Mouse (Mus musculus) CH12.LX (cell line): ENCODE results near the gene Casz1. TPM values are rescaled to one million over a fixed set of nuclear protein-coding genes. Genes with fewer than 3 reads are reported as not detected.

Experiments used
- DNase-seq: peaks from one replicate; pipeline ENCODE4 v3.0.0-alpha.2; 2013; ENCODE audit errors: extremely low read depth
- H3K27ac ChIP-seq: 2 replicates; pipeline ENCODE4 v1.5.1; 2012; ENCODE audit warnings: low read depth, mild to moderate bottlenecking, control low read depth, moderate library complexity; ENCODE audit not compliant: insufficient read depth
- H3K27me3 ChIP-seq: replicated peaks from 2 replicates; pipeline ENCODE3; 2012; ENCODE audit warnings: inconsistent platforms
- H3K36me3 ChIP-seq, 2 experiments: replicated peaks in 1 of 2; 2 replicates each; pipeline versions ENCODE3 to v1.6.1; 2012; ENCODE audit warnings: inconsistent platforms in 1 of 2, low read length in 1 of 2, mild to moderate bottlenecking in 1 of 2, mixed read lengths in 1 of 2, moderate library complexity in 1 of 2; ENCODE audit not compliant: control insufficient read depth in 1 of 2, insufficient read depth in 1 of 2
- H3K4me1 ChIP-seq, 2 experiments: 2 replicates each; pipeline ENCODE4 v1.6.1; 2012; ENCODE audit warnings: inconsistent platforms in 1 of 2, moderate library complexity in 1 of 2; ENCODE audit not compliant: insufficient read depth in 2 of 2, control insufficient read depth in 1 of 2
- H3K4me2 ChIP-seq: 2 replicates; pipeline ENCODE4 v1.6.1; 2012; ENCODE audit warnings: low read depth, mild to moderate bottlenecking, control low read depth; ENCODE audit not compliant: poor library complexity, insufficient read depth, severe bottlenecking
- H3K4me3 ChIP-seq, 3 experiments: fragments of 150-350 bp in 1 of 3; sonication (generic) in 1 of 3; replicated peaks in 1 of 3; 2 replicates each; pipeline versions ENCODE3 to v1.5.1; 2011 to 2012; ENCODE audit warnings: low read depth in 2 of 3, low read length in 2 of 3, mild to moderate bottlenecking in 2 of 3, moderate library complexity in 2 of 3, control low read depth in 1 of 3, improper control_type of control experiment in 1 of 3, inconsistent platforms in 1 of 3, mixed read lengths in 1 of 3; ENCODE audit not compliant: poor library complexity in 1 of 3
- H3K79me2 ChIP-seq: replicated peaks from 2 replicates; pipeline ENCODE4 v1.6.1; 2012; ENCODE audit warnings: mild to moderate bottlenecking, moderate library complexity; ENCODE audit not compliant: control insufficient read depth, poor library complexity, insufficient read depth, severe bottlenecking; ENCODE audit errors: extremely low read depth
- H3K9ac ChIP-seq: 2 replicates; pipeline ENCODE4 v1.6.1; 2012; ENCODE audit warnings: low read depth, mild to moderate bottlenecking, control low read depth, moderate library complexity; ENCODE audit not compliant: insufficient read depth
- H3K9me3 ChIP-seq: replicated peaks from 2 replicates; pipeline ENCODE3; 2012; ENCODE audit warnings: low read length, inconsistent platforms, mixed read lengths
- BHLHE40 ChIP-seq: IDR thresholded peaks from 2 replicates; pipeline ENCODE4 v1.6.1; 2011; ENCODE audit warnings: mild to moderate bottlenecking, low read depth, low read length, improper control_type of control experiment
- CHD1 ChIP-seq: IDR thresholded peaks from 2 replicates; pipeline ENCODE4 v1.6.1; 2012; ENCODE audit warnings: low read depth, low read length, improper control_type of control experiment, inconsistent platforms
- CTCF ChIP-seq, 2 experiments: IDR thresholded peaks in 1 of 2; conservative IDR thresholded peaks in 1 of 2; 2 replicates each; pipeline ENCODE4 v1.5.1; 2011 to 2012; ENCODE audit warnings: low read depth in 2 of 2, low read length in 2 of 2, improper control_type of control experiment in 1 of 2, inconsistent platforms in 1 of 2, mild to moderate bottlenecking in 1 of 2, moderate library complexity in 1 of 2
- E2F4 ChIP-seq: IDR thresholded peaks from 2 replicates; pipeline ENCODE4 v1.6.1; 2011; ENCODE audit warnings: low read depth, low read length, improper control_type of control experiment; ENCODE audit not compliant: insufficient replicate concordance
- ELF1 ChIP-seq: IDR thresholded peaks from 2 replicates; pipeline ENCODE4 v1.6.1; 2014; ENCODE audit warnings: low read depth, mild to moderate bottlenecking, inconsistent platforms, low read length, improper control_type of control experiment
- EP300 ChIP-seq: IDR thresholded peaks from 2 replicates; pipeline ENCODE4 v1.6.1; 2011; ENCODE audit warnings: low read length, improper control_type of control experiment
- ETS1 ChIP-seq: conservative IDR thresholded peaks from 2 replicates; pipeline ENCODE4 v1.6.1; 2012; ENCODE audit warnings: low read depth, mild to moderate bottlenecking, inconsistent platforms, low read length, improper control_type of control experiment, moderate library complexity
- HCFC1 ChIP-seq: IDR thresholded peaks from 2 replicates; pipeline ENCODE4 v1.6.1; 2012; ENCODE audit warnings: low read depth, mild to moderate bottlenecking, inconsistent platforms, low read length, improper control_type of control experiment
- IRF4 ChIP-seq: IDR thresholded peaks from 2 replicates; pipeline ENCODE4 v1.6.1; 2014; ENCODE audit warnings: low read depth, mild to moderate bottlenecking, inconsistent platforms, low read length, improper control_type of control experiment
- JUN ChIP-seq: IDR thresholded peaks from 2 replicates; pipeline ENCODE4 v1.6.1; 2011; ENCODE audit warnings: low read depth, mild to moderate bottlenecking, low read length, improper control_type of control experiment, moderate library complexity; ENCODE audit not compliant: insufficient read depth
- KAT2A ChIP-seq: IDR thresholded peaks from 2 replicates; pipeline ENCODE4 v1.6.1; 2012; ENCODE audit warnings: low read length, improper control_type of control experiment, inconsistent platforms; ENCODE audit not compliant: insufficient replicate concordance
- MAFK ChIP-seq: IDR thresholded peaks from 2 replicates; pipeline ENCODE4 v1.6.1; 2011; ENCODE audit warnings: low read length, improper control_type of control experiment; ENCODE audit not compliant: insufficient replicate concordance
- MAZ ChIP-seq: IDR thresholded peaks from 2 replicates; pipeline ENCODE4 v1.6.1; 2012; ENCODE audit warnings: low read depth, mild to moderate bottlenecking, inconsistent platforms, low read length, improper control_type of control experiment, moderate library complexity
- MXI1 ChIP-seq: IDR thresholded peaks from 2 replicates; pipeline ENCODE4 v1.6.1; 2011; ENCODE audit warnings: mild to moderate bottlenecking, low read depth, low read length, improper control_type of control experiment
- NRF1 ChIP-seq: IDR thresholded peaks from 2 replicates; pipeline ENCODE4 v1.6.1; 2014; ENCODE audit warnings: low read depth, mild to moderate bottlenecking, inconsistent platforms, low read length, improper control_type of control experiment, moderate library complexity
- RAD21 ChIP-seq: IDR thresholded peaks from 2 replicates; pipeline ENCODE4 v1.6.1; 2011; ENCODE audit warnings: low read depth, mild to moderate bottlenecking, low read length, improper control_type of control experiment, moderate library complexity
- RCOR1 ChIP-seq: conservative IDR thresholded peaks from 2 replicates; pipeline ENCODE4 v1.6.1; 2012; ENCODE audit warnings: low read depth, mild to moderate bottlenecking, inconsistent platforms, low read length, improper control_type of control experiment
- SMC3 ChIP-seq: IDR thresholded peaks from 2 replicates; pipeline ENCODE4 v1.6.1; 2011; ENCODE audit warnings: low read depth, low read length, improper control_type of control experiment
- TCF12 ChIP-seq: IDR thresholded peaks from 2 replicates; pipeline ENCODE4 v1.6.1; 2014; ENCODE audit warnings: low read depth, mild to moderate bottlenecking, inconsistent platforms, low read length, improper control_type of control experiment
- USF1 ChIP-seq: IDR thresholded peaks from 2 replicates; pipeline ENCODE4 v1.6.1; 2014; ENCODE audit warnings: low read depth, mild to moderate bottlenecking, inconsistent platforms, low read length, improper control_type of control experiment
- USF2 ChIP-seq: conservative IDR thresholded peaks from 2 replicates; pipeline ENCODE4 v1.6.1; 2011; ENCODE audit warnings: low read depth, low read length, improper control_type of control experiment
- ZC3H11A ChIP-seq: IDR thresholded peaks from 2 replicates; pipeline ENCODE4 v1.6.1; 2012; ENCODE audit warnings: low read depth, mild to moderate bottlenecking, inconsistent platforms, low read length, improper control_type of control experiment
- ZKSCAN1 ChIP-seq: IDR thresholded peaks from 2 replicates; pipeline ENCODE4 v1.6.1; 2012; ENCODE audit warnings: low read depth, inconsistent platforms, low read length, improper control_type of control experiment, borderline replicate concordance
- dilution Hi-C: fragments of 300-500 bp; cut with MboI; formaldehyde crosslinking; loops from 2 replicates; pipeline ENCODE4 v1.14.3; 2020; ENCODE audit warnings: low sequenced_read_pairs; ENCODE audit not compliant: extremely low pct_unique_long_range_greater_than_20kb, extremely low pct_ligation_motif_present
- in situ Hi-C: fragments of 300-500 bp; cut with MboI; formaldehyde crosslinking; loops from 3 replicates; pipeline ENCODE4 v1.14.3; 2019; ENCODE audit warnings: low sequenced_read_pairs, low pct_ligation_motif_present, low pct_unique_long_range_greater_than_20kb, mixed read lengths
- polyA plus RNA-seq: library from polyadenylated mRNA; unstranded; fragments of >175 nt; gene quantifications from 2 replicates; pipeline ENCODE4 v1.2.1, GENCODE M21; 2012; ENCODE audit warnings: low read depth; ENCODE audit not compliant: insufficient read length
- total RNA-seq, 2 experiments: library from RNA; depleted of rRNA; stranded (reverse); fragments of 300-350 nt in 1 of 2; fragments of >200 nt in 1 of 2; gene quantifications; 2 replicates each; pipeline ENCODE4 v1.2.3; 2012 to 2014

The Casz1 gene
- total and polyA plus RNA-seq, 3 experiments = 0.12 to 0.36 (median 0.17) TPM

DNA sequence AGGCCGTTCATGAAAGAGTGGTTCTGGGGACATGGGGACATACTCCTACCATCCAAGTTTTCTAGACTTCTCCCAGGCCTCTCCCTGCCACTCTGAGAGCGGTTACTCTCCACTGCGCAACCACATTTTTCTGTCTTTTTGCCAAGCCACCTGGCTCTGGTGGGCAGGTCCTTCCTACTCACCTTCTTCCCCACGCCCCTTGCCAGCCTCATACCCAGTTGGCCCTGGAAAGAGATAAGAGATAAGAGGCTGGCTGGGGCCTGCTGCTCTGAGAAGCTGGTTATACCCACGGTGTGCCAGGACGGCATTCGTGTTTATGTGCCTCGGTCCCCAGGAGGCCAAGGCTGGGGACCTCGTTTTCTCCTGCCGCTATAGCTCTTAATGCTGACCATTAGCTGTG is 102.6 kb downstream of the Casz1 start:
- in situ Hi-C loops = no loop called here
- Histone ChIP-seq H3K36me3 (no peaks in the 10 kb centered on the region), H3K4me2 (no peak overlapping the region), H3K9me3 (no peaks in the 10 kb centered on the region), H3K27ac (no peak overlapping the region), H3K4me3 (no peak overlapping the region), H3K9ac (no peak overlapping the region), H3K27me3 (peaks cover 72% of the 10 kb centered on the region), H3K79me2 (no peaks in the 10 kb centered on the region), H3K4me1 (peaks cover 8 to 21% of the 10 kb centered on the region in 2 experiments)
- no peak for TF ChIP-seq KAT2A
- no peak for TF ChIP-seq RCOR1
- TF ChIP-seq USF1 = no peak
- no peak for TF ChIP-seq MXI1
- TF ChIP-seq JUN = no peak
- no peak for TF ChIP-seq E2F4
- TF ChIP-seq SMC3 = no peak
- dilution Hi-C loops = no loop called here
- DNase-seq = no peak

DNA sequence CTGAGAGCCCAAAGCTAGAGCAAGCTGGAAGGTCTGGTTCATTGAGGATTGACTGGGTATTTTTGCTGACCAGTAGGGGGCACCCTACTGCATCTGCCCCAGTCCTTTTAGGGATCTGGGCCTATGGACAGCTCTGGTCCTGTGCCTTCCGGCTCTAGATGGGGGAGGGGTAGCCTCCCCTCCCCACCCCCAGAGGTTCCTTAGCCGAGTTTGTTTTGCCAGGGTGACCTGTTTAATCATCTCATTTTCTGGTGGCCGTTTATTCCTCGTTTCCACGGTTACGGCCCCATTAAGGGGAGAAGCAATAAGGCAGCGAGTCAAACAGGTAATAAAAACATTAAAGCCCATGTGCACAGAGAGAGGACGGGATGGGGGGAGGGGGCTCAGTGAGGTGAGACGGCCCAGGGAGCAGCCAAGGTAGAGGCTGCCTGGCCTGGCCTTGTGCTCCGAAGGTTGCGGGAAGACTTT is 104.0 kb downstream of the Casz1 start:
- H3K4me3 ChIP-seq = no peak overlapping the region
- peak; percentile 27 for DNase-seq
- H3K27me3 ChIP-seq = peaks cover 73% of the 10 kb centered on the region
- no peaks in the 10 kb centered on the region for H3K79me2 ChIP-seq
- dilution Hi-C loops (no loop called here), in situ Hi-C loops (no loop called here)
- peak; percentile 42; the same call in 1 of the 2 replicates for TF ChIP-seq SMC3
- no peak for TF ChIP-seq USF2
- TF ChIP-seq RAD21 = peak; percentile 9
- TF ChIP-seq RCOR1 = no peak
- peak; percentile 50 to 63; a peak in 3 of 4 replicates for TF ChIP-seq CTCF (conservative IDR thresholded peaks at IDR 0.05 in 1 of 2, IDR thresholded peaks at IDR 0.05 in 1 of 2; ENCODE audit: low read depth in 2 of 2, low read length in 2 of 2)
- H3K9me3 ChIP-seq = no peaks in the 10 kb centered on the region
- no peaks in the 10 kb centered on the region for H3K36me3 ChIP-seq
- no peak overlapping the region for H3K4me2 ChIP-seq
- H3K4me1 ChIP-seq = peaks cover 2 to 9% of the 10 kb centered on the region in 2 experiments; a peak in 3 of 4 replicates
- no peak overlapping the region for H3K27ac ChIP-seq
- H3K9ac ChIP-seq = no peak overlapping the region

DNA sequence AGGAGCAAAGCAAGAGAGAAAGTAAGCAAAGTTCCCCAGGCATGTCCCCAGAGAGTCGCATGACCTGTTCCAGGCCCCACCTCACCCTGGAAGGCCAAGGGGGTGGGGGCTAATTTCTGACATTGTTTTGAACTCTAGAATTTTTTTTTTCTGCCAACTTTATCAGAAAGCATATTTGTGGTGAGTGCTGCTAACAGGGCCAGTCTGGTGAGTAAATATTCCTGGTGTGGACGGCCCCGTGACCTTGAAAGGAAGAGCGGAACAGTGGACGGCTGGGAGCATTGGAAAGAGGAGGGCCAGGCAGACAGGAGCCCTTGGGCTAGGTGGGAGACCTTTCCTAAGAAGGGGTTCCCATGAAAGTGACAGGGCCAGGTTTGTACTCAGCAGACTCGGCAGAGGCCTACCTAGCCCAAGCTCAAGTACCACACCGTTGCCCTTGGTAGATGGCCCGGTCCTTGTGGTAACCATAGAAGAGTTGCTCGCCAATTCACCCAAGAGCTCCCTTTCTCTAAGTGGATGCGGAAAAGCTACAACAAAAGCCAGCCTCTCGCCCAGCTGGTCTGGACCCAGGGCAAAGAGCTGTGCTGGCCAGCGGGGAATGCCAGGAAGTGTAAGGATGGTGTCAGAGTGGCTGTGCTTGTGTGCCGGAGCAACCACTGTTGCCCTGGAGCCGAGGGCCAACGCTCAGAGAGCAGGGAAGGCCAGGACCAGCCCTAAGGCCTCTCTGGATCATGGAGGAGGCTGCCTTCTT is 104.7 kb downstream of the Casz1 start:
- H3K4me2 ChIP-seq = no peak overlapping the region
- H3K4me3 ChIP-seq = no peak overlapping the region
- no peaks in the 10 kb centered on the region for H3K9me3 ChIP-seq
- H3K9ac ChIP-seq = no peak overlapping the region
- in situ Hi-C loops = no loop called here
- H3K4me1 ChIP-seq = peaks cover 2 to 6% of the 10 kb centered on the region in 2 experiments; a peak in 3 of 4 replicates
- no peak for DNase-seq
- H3K36me3 ChIP-seq = no peaks in the 10 kb centered on the region
- H3K27ac ChIP-seq = no peak overlapping the region
- no peaks in the 10 kb centered on the region for H3K79me2 ChIP-seq
- dilution Hi-C loops = no loop called here
- H3K27me3 ChIP-seq = peaks cover 73% of the 10 kb centered on the region
- no peak for TF ChIP-seq IRF4
- no peak for TF ChIP-seq ZKSCAN1
- TF ChIP-seq HCFC1 = no peak
- TF ChIP-seq RCOR1 = no peak
- no peak for TF ChIP-seq MXI1
- no peak for TF ChIP-seq ETS1
- no peak for TF ChIP-seq TCF12
- no peak for TF ChIP-seq MAFK
- no peak for TF ChIP-seq ELF1
- no peak for TF ChIP-seq E2F4
- TF ChIP-seq MAZ = no peak
- no peak for TF ChIP-seq ZC3H11A
- TF ChIP-seq NRF1 = no peak
- TF ChIP-seq SMC3 = no peak
- TF ChIP-seq BHLHE40 = no peak
- TF ChIP-seq EP300 = no peak
- TF ChIP-seq CHD1 = no peak
- TF ChIP-seq RAD21 = no peak
